Comparison of ENCODE assay signal across 8 mouse cellular contexts in genomic region chr8:82863745-82864520, GRCm38 (mm10). TPM values are rescaled to one million over a fixed set of nuclear protein-coding genes. Genes with fewer than 3 reads are reported as not detected.
DNase-seq lines count a peak whose midpoint lies in the region; ATAC-seq lines count a peak whose summit lies in the region.

No protein-coding gene starts in this region.

- no peaks in the 10 kb centered on the region for H3K36me3 ChIP-seq in hindbrain, embryonic 15.5 days

- peaks cover 35% of the 10 kb centered on the region for H3K4me1 ChIP-seq in hindbrain, embryonic 15.5 days (replicated peaks)

- WGBS in hindbrain, embryonic 15.5 days: under 1% methylated on average over 78 of the region's 80 CpGs

- peak; percentile 76 for ATAC-seq in hindbrain, embryonic 15.5 days (ENCODE audit: low FRiP score, low read depth)
- peak; percentile 6; the same call in 1 of the 2 replicates for ATAC-seq in megakaryocyte-erythroid progenitor cell, adult 5-6 weeks (replicated peaks; ENCODE audit: low FRiP score, low TSS enrichment, poor library complexity, severe bottlenecking)
- no peak for ATAC-seq in erythroid progenitor cell, adult 5-6 weeks (replicated peaks; ENCODE audit: low FRiP score, poor library complexity, severe bottlenecking)

- no peaks in the 10 kb centered on the region for H3K9me3 ChIP-seq in hindbrain, embryonic 15.5 days

- H3K27ac ChIP-seq in hindbrain, embryonic 15.5 days (replicated peaks): peak overlapping the region; percentile 94

- peak overlapping the region; percentile 92 for H3K4me3 ChIP-seq in hindbrain, embryonic 15.5 days

- no peaks in the 10 kb centered on the region for H3K27me3 ChIP-seq in hindbrain, embryonic 15.5 days

- peak; percentile 44 for DNase-seq in R1 (ENCODE audit: low read depth, low spot score)
- DNase-seq in cerebellum, adult 9-11 months: peak; percentile 73
- peak; percentile 31 to 52 for DNase-seq in frontal cortex, postnatal 25 days (ENCODE audit: low spot score in 2 of 2)
- DNase-seq in left cerebral cortex, postnatal 14 days (ENCODE audit: low spot score in 2 of 2): peak; percentile 43 to 60
- peak; percentile 67 for DNase-seq in right cerebral cortex, postnatal 4 days

- H3K4me2 ChIP-seq in hindbrain, embryonic 15.5 days: peak overlapping the region; percentile 75

- H3K9ac ChIP-seq in hindbrain, embryonic 15.5 days: peak overlapping the region; percentile 95

- intact Hi-C loops in left cerebral cortex, postnatal 14 days (cut with DNase I): loop anchor here (1.0 kb wide), 1 partner anchor 225 kb away; no protein-coding TSS in a partner anchor

RNA-seq across cellular contexts. Expression of gene Rnf150, which starts 0.8 kb away (rescaled TPM):
- 2.1 and 2.2 TPM in 2 replicates for polyA plus RNA-seq in hindbrain, embryonic 15.5 days (2015; fragmentation: Nextera tagmentation; extraction: Ambion mirVana)
- 10 to 100 TPM; 33.0 to 35.0 TPM for total RNA-seq in left cerebral cortex, postnatal 14 days (2021)
- total RNA-seq in megakaryocyte-erythroid progenitor cell, adult 5-6 weeks (2014; fragmentation: Nextera tagmentation): 0.32 TPM in 1 of 2 replicates, not detected in the other
- 0.42 and 0.69 TPM in 2 replicates for total RNA-seq in megakaryocyte-erythroid progenitor cell, adult 5-6 weeks (2017)
- 0.36 and 4.6 TPM in 2 replicates for total RNA-seq in erythroid progenitor cell, adult 5-6 weeks (2015; ENCODE audit: low replicate concordance)
- total RNA-seq in erythroid progenitor cell, adult 5-6 weeks (2017; ENCODE audit: low replicate concordance): under 0.01 TPM in 1 of 2 replicates, not detected in the other

Comparison
In these comparisons a context has a peak if more than half of its experiments do, and no peak if none do; other contexts are left out.
1. RNA of gene Rnf150, which starts 0.8 kb away (total RNA-seq): 33.0 to 35.0 TPM in left cerebral cortex, postnatal 14 days; under 0.01 to 4.6 TPM in erythroid progenitor cell, adult 5-6 weeks and 0.32 to 0.69 TPM in megakaryocyte-erythroid progenitor cell, adult 5-6 weeks; every median in the first group is over 4 times any median in the second.
2. Peak in every context shown above with its lines, with median percentiles within 50 percentile points of each other: DNase-seq.